Mouse (Mus musculus) layer of hippocampus, adult 9-10 months (tissue): Measurements from ENCODE around the gene Il22ra1.
A peak's percentile ranks its signal among the peaks of the same experiment; 100 is the strongest.

Experiments used
- DNase-seq: peaks from one replicate; pipeline ENCODE4 v3.0.0; 2022; ENCODE audit warnings: low spot score

The Il22ra1 gene

GRCm38 (mm10) chr4:135733901-135734300 is 5.9 kb downstream of the Il22ra1 start:
- peak; percentile 27 for DNase-seq

GRCm38 (mm10) chr4:135736903-135737302 is 8.9 kb downstream of the Il22ra1 start:
- DNase-seq = no peak

- no peak for DNase-seq
These were observed 10.3 kb downstream of the Il22ra1 start for GRCm38 (mm10) chr4:135738237-135738636.

GRCm38 (mm10) chr4:135739148-135739547 is 11.2 kb downstream of the Il22ra1 start:
- DNase-seq = no peak

- DNase-seq = no peak
These were observed 11.7 kb downstream of the Il22ra1 start for GRCm38 (mm10) chr4:135739672-135740071.

- no peak for DNase-seq
These were observed 15.5 kb downstream of the Il22ra1 start for GRCm38 (mm10) chr4:135743520-135743919.

- no peak for DNase-seq
These were observed 16.9 kb downstream of the Il22ra1 start for GRCm38 (mm10) chr4:135744726-135745448.

GRCm38 (mm10) chr4:135745613-135746012 is 17.6 kb downstream of the Il22ra1 start:
- DNase-seq = no peak

GRCm38 (mm10) chr4:135750896-135751295 is 22.9 kb downstream of the Il22ra1 start:
- no peak for DNase-seq

GRCm38 (mm10) chr4:135752106-135752778 is 24.3 kb downstream of the Il22ra1 start:
- DNase-seq = no peak

- DNase-seq = no peak
These were observed 24.8 kb downstream of the Il22ra1 start for GRCm38 (mm10) chr4:135752779-135753164.

GRCm38 (mm10) chr4:135758331-135758730 is 30.4 kb downstream of the Il22ra1 start:
- DNase-seq = no peak

- no peak for DNase-seq
These were observed 30.9 kb downstream of the Il22ra1 start for GRCm38 (mm10) chr4:135758825-135759224.

GRCm38 (mm10) chr4:135759356-135759976 is 31.5 kb downstream of the Il22ra1 start, which contains the start of gene Myom3:
Gene Myom3, plus strand, starts transcription at chr4:135759715.
- no peak for DNase-seq

GRCm38 (mm10) chr4:135761048-135761447 is 33.1 kb downstream of the Il22ra1 start:
- DNase-seq = no peak

- no peak for DNase-seq
These were observed 33.6 kb downstream of the Il22ra1 start for GRCm38 (mm10) chr4:135761569-135761968.

- no peak for DNase-seq
These were observed 34.4 kb downstream of the Il22ra1 start for GRCm38 (mm10) chr4:135762251-135762906.

GRCm38 (mm10) chr4:135764700-135765099 is 36.7 kb downstream of the Il22ra1 start:
- DNase-seq = no peak

GRCm38 (mm10) chr4:135765707-135766106 is 37.7 kb downstream of the Il22ra1 start:
- no peak for DNase-seq

- no peak for DNase-seq
These were observed 39.0 kb downstream of the Il22ra1 start for GRCm38 (mm10) chr4:135766976-135767375.

- DNase-seq = no peak
These were observed 40.9 kb downstream of the Il22ra1 start for GRCm38 (mm10) chr4:135768572-135769526.
